Mouse (Mus musculus) forebrain, embryonic 15.5 days (tissue): ENCODE measurements at regions not wholly inside any gene's neighbourhood (a gene's known extent, or its start where the extent isn't known, plus 50 kb on each side); places are given as distances from the start of the nearest gene placed in this dataset. TPM values are rescaled to one million over a fixed set of nuclear protein-coding genes. Genes with fewer than 3 reads are reported as not detected.

Source experiments
- ATAC-seq: fragments of 200-750 bp; cut with Nextera tagmentation; replicated peaks from 2 replicates; pipeline ENCODE4 v1.8.0; 2017; ENCODE audit warnings: mild to moderate bottlenecking, moderate TSS enrichment, moderate library complexity
- H3K27ac ChIP-seq: fragments of 300-500 bp; sonication (generic); replicated peaks from 2 replicates; pipeline ENCODE4 v1.5.1; 2015; ENCODE audit warnings: mild to moderate bottlenecking, inconsistent platforms
- H3K27me3 ChIP-seq: fragments of 300-500 bp; sonication (generic); 2 replicates; pipeline ENCODE4 v1.6.1; 2015; ENCODE audit warnings: inconsistent platforms
- H3K36me3 ChIP-seq: fragments of 300-500 bp; sonication (generic); 2 replicates; pipeline ENCODE4 v1.6.1; 2015; ENCODE audit warnings: mild to moderate bottlenecking, inconsistent platforms
- H3K4me1 ChIP-seq: fragments of 300-500 bp; sonication (generic); 2 replicates; pipeline ENCODE4 v1.6.1; 2015; ENCODE audit warnings: inconsistent platforms
- H3K4me2 ChIP-seq: fragments of 300-500 bp; sonication (generic); replicated peaks from 2 replicates; pipeline ENCODE4 v1.6.1; 2015; ENCODE audit warnings: mild to moderate bottlenecking, inconsistent platforms
- H3K4me3 ChIP-seq: fragments of 300-500 bp; sonication (generic); 2 replicates; pipeline ENCODE4 v1.5.1; 2015; ENCODE audit warnings: mild to moderate bottlenecking, inconsistent platforms
- H3K9ac ChIP-seq: fragments of 300-500 bp; sonication (generic); replicated peaks from 2 replicates; pipeline ENCODE4 v1.6.1; 2015; ENCODE audit warnings: mild to moderate bottlenecking, inconsistent platforms
- H3K9me3 ChIP-seq: fragments of 300-500 bp; sonication (generic); 2 replicates; pipeline ENCODE4 v1.6.1; 2016; ENCODE audit warnings: inconsistent platforms
- WGBS: fragments of 180-500 bp; shearing (Covaris S2); methylation state at CpG from one replicate; pipeline ENCODE4 v1.1.7; 2015; ENCODE audit warnings: mixed read lengths; 5-methylcytosine and 5-hydroxymethylcytosine counted together
- microRNA-seq: library from miRNA; unstranded; fragments of <30 nt; microRNA quantifications from one replicate; pipeline ENCODE4, GENCODE M21; 2016

- Histone ChIP-seq H3K9me3 (no peaks in the 10 kb centered on the region), H3K4me3 (no peak overlapping the region), H3K9ac (no peak overlapping the region), H3K27ac (no peak overlapping the region), H3K4me2 (no peak overlapping the region), H3K4me1 (no peaks in the 10 kb centered on the region), H3K27me3 (no peaks in the 10 kb centered on the region), H3K36me3 (peaks cover 27% of the 10 kb centered on the region)
- no peak for ATAC-seq
- WGBS: 93% methylated on average over 11 of the region's 11 CpGs
Measured at GRCm38 (mm10) chr13:119339762-119340161, 88.6 kb upstream of the Paip1 start.

GRCm38 (mm10) chr13:119341833-119342232 lies 86.6 kb upstream of the Paip1 start:
- Histone ChIP-seq H3K4me2 (no peak overlapping the region), H3K9me3 (no peaks in the 10 kb centered on the region), H3K27me3 (no peaks in the 10 kb centered on the region), H3K4me1 (no peaks in the 10 kb centered on the region), H3K27ac (no peak overlapping the region), H3K9ac (no peak overlapping the region), H3K36me3 (peaks cover 13% of the 10 kb centered on the region), H3K4me3 (no peak overlapping the region)
- 36% methylated on average over 2 of the region's 2 CpGs for WGBS
- ATAC-seq: peak; percentile 60; the same call in 1 of the 2 replicates

GRCm38 (mm10) chr13:119342761-119343160 lies 85.6 kb upstream of the Paip1 start:
- no peak overlapping the region for H3K27ac ChIP-seq
- no peak overlapping the region for H3K4me3 ChIP-seq
- no peak overlapping the region for H3K9ac ChIP-seq
- H3K4me1 ChIP-seq: no peaks in the 10 kb centered on the region
- H3K9me3 ChIP-seq: no peaks in the 10 kb centered on the region
- H3K4me2 ChIP-seq: no peak overlapping the region
- no peak for ATAC-seq
- H3K27me3 ChIP-seq: no peaks in the 10 kb centered on the region
- 96% methylated on average over 7 of the region's 7 CpGs for WGBS
- peaks cover 7% of the 10 kb centered on the region; the same call in 1 of the 2 replicates for H3K36me3 ChIP-seq

GRCm38 (mm10) chr13:119347988-119348387 lies 80.4 kb upstream of the Paip1 start:
- 93% methylated on average over 3 of the region's 3 CpGs for WGBS
- Histone ChIP-seq H3K27ac (no peak overlapping the region), H3K9ac (no peak overlapping the region), H3K27me3 (no peaks in the 10 kb centered on the region), H3K4me2 (no peak overlapping the region), H3K36me3 (peaks cover 4% of the 10 kb centered on the region), H3K4me1 (no peaks in the 10 kb centered on the region), H3K4me3 (no peak overlapping the region), H3K9me3 (no peaks in the 10 kb centered on the region)
- no peak for ATAC-seq

GRCm38 (mm10) chr13:119351346-119351745 lies 77.1 kb upstream of the Paip1 start:
- ATAC-seq: peak; percentile 43
- no peaks in the 10 kb centered on the region for H3K4me1 ChIP-seq
- H3K27me3 ChIP-seq: no peaks in the 10 kb centered on the region
- peaks cover 33% of the 10 kb centered on the region for H3K36me3 ChIP-seq
- 45% methylated on average over 13 of the region's 13 CpGs for WGBS
- no peak overlapping the region for H3K27ac ChIP-seq
- H3K9me3 ChIP-seq: no peaks in the 10 kb centered on the region
- H3K4me2 ChIP-seq: no peak overlapping the region
- H3K9ac ChIP-seq: no peak overlapping the region
- no peak overlapping the region for H3K4me3 ChIP-seq

- no peaks in the 10 kb centered on the region for H3K27me3 ChIP-seq
- H3K27ac ChIP-seq: no peak overlapping the region
- H3K4me3 ChIP-seq: no peak overlapping the region
- ATAC-seq: no peak
- H3K9me3 ChIP-seq: no peaks in the 10 kb centered on the region
- H3K4me1 ChIP-seq: no peaks in the 10 kb centered on the region
- peaks cover 34% of the 10 kb centered on the region for H3K36me3 ChIP-seq
- no peak overlapping the region for H3K4me2 ChIP-seq
- WGBS: 82% methylated on average over 3 of the region's 3 CpGs
- H3K9ac ChIP-seq: no peak overlapping the region
Measured at GRCm38 (mm10) chr13:119358696-119359095, 69.7 kb upstream of the Paip1 start.

GRCm38 (mm10) chr13:119363379-119363778 lies 65.0 kb upstream of the Paip1 start:
- Histone ChIP-seq H3K36me3 (peaks cover 18% of the 10 kb centered on the region), H3K27ac (no peak overlapping the region), H3K4me3 (no peak overlapping the region), H3K4me2 (no peak overlapping the region), H3K9me3 (no peaks in the 10 kb centered on the region), H3K9ac (no peak overlapping the region), H3K4me1 (no peaks in the 10 kb centered on the region), H3K27me3 (no peaks in the 10 kb centered on the region)
- 58% methylated on average over 3 of the region's 3 CpGs for WGBS
- no peak for ATAC-seq

GRCm38 (mm10) chr13:119364160-119364559 lies 64.2 kb upstream of the Paip1 start:
- no peaks in the 10 kb centered on the region for H3K4me1 ChIP-seq
- ATAC-seq: no peak
- no peak overlapping the region for H3K9ac ChIP-seq
- peaks cover 24% of the 10 kb centered on the region for H3K36me3 ChIP-seq
- no peaks in the 10 kb centered on the region for H3K9me3 ChIP-seq
- 85% methylated on average over 5 of the region's 5 CpGs for WGBS
- H3K4me2 ChIP-seq: no peak overlapping the region
- H3K27ac ChIP-seq: no peak overlapping the region
- H3K27me3 ChIP-seq: no peaks in the 10 kb centered on the region
- no peak overlapping the region for H3K4me3 ChIP-seq

- Histone ChIP-seq H3K4me3 (no peak overlapping the region), H3K27me3 (no peaks in the 10 kb centered on the region), H3K27ac (no peak overlapping the region), H3K4me2 (no peak overlapping the region), H3K9me3 (no peaks in the 10 kb centered on the region), H3K9ac (no peak overlapping the region), H3K4me1 (no peaks in the 10 kb centered on the region), H3K36me3 (peaks cover 40% of the 10 kb centered on the region)
- 93% methylated on average over 5 of the region's 5 CpGs for WGBS
- ATAC-seq: no peak
Measured at GRCm38 (mm10) chr13:119367544-119367943, 60.9 kb upstream of the Paip1 start.

GRCm38 (mm10) chr13:119378404-119379037 lies 49.9 kb upstream of the Paip1 start:
- no peak overlapping the region for H3K4me3 ChIP-seq
- H3K9me3 ChIP-seq: no peaks in the 10 kb centered on the region
- H3K4me2 ChIP-seq: no peak overlapping the region
- no peaks in the 10 kb centered on the region for H3K4me1 ChIP-seq
- no peak overlapping the region for H3K27ac ChIP-seq
- WGBS: 57% methylated on average over 5 of the region's 5 CpGs
- H3K9ac ChIP-seq: no peak overlapping the region
- H3K27me3 ChIP-seq: no peaks in the 10 kb centered on the region
- H3K36me3 ChIP-seq: peaks cover 37% of the 10 kb centered on the region
- peak; percentile 46 for ATAC-seq

Small RNA genes lying in the stretch of these regions (microRNA-seq; reads per million reads assigned to microRNA genes)
- gene Gm44488: not detected
